Mouse (Mus musculus): ENCODE measurements around the gene Fxyd4.

Gene Fxyd4

GRCm38 (mm10) chr6:117891369-117892160 lies 45.9 kb downstream of the Fxyd4 start:
- no peak for DNase-seq (ENCODE audit: low spot score in 2 of 2)

DNA sequence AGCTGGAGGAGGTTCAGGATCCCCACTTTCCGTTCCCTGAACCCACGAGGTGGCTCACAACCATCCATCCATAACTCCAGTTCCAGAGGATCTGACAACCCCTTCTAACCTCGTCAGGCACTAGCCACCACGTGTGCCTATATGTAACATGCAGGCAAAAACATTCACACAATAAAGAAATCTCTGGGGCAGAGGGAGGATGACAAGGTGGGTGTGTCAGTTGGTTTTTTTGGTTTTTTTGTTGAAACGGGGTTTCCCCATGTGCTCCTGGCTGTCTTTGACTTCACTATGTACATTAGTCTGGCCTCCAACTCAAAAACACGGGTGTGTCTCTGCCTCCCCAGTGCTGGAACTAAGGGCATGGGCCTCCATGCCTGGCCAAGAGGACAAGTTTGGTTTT lies 47.2 kb downstream of the Fxyd4 start:
- DNase-seq (ENCODE audit: low spot score in 2 of 2), result no peak

- no peak for DNase-seq (ENCODE audit: low spot score in 2 of 2)
These were observed 48.8 kb downstream of the Fxyd4 start for GRCm38 (mm10) chr6:117888642-117889096.

DNA sequence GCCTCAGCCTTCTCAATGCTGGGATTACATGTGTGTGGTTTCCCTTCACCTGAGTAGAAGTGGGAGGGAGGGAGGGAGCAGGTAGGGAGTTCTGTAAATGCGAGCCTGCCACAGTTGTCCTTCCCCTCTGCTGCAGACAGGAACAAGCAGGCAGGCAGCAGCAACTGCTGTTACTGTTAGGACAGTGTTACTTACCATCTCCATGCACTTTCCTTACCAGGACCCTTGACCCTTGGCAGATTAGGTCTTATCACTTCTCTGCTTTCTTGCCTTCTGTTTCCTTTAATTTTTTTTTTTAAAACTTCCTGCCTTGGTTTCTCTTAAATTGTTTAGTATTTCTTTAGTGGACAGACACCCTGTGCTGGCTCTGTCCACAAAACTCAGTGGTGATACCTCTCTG lies 49.5 kb downstream of the Fxyd4 start:
- no peak for DNase-seq (ENCODE audit: low spot score in 2 of 2)

GRCm38 (mm10) chr6:117885943-117886342 lies 51.5 kb downstream of the Fxyd4 start:
- DNase-seq (ENCODE audit: low spot score in 2 of 2), result no peak

Data from frontal cortex, postnatal 10 days (tissue).